Mouse (Mus musculus) frontal cortex, postnatal 10 days (tissue): ENCODE measurements at regions not wholly inside any gene's neighbourhood (a gene's known extent, or its start where the extent isn't known, plus 50 kb on each side); places are given as distances from the start of the nearest gene placed in this dataset.

Source experiments
- DNase-seq, 2 experiments: peaks; one replicate each; pipeline ENCODE4 v3.0.0; 2022; ENCODE audit warnings: low spot score in 2 of 2, mixed read lengths in 1 of 2

DNA sequence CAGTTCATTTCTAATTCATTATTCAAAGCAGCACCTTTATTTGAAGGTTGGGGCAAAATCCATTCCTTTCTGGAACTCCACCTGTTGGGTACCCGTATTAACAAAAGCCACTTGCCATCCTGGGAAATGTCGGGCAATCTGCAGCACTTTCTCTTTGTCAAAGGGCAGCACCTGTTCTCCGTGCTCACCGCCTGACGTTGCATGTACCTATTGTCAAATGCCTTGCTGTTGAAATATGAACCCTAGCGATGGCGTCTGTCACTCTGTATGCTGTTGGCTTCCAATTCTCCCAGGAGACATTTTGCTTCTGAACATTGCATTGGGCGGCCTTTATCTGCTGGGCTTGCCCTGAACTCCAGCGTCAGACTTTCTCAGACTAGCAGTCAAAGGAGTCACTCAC is 55.3 kb upstream of the Synm start:
- DNase-seq, result no peak
